Mouse (Mus musculus): ENCODE measurements around the gene Mrpl45.

DNA sequence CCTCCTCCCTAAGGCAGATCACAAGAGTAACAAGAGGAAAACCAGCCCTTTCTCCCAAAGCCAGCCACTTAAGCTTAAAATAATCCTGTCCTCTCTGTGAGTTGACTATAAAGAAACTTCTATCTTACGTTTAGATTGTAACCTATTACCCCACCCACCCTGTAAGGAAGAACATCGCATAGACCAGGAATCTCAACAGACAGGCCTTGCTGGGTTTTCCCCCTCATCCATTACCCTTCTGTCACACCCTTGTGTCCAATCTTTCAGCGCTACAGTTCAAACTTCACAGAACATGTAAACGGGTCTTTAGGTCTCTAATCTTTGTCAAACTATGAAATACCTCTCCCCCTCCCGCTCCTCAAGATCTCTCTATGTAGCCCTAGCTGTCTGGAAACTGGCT lies 10.9 kb upstream of the Mrpl45 start:
- no peak for TF ChIP-seq POLR2A (IDR thresholded peaks at IDR 0.05; ENCODE audit: low read depth, low read length)
- no peak for TF ChIP-seq CTCF (IDR thresholded peaks at IDR 0.05; ENCODE audit: extremely low read depth, insufficient read length, insufficient replicate concordance, low read depth, low read length)

All from small intestine, adult 2 months (tissue).